Mouse (Mus musculus): ENCODE measurements at regions not wholly inside any gene's neighbourhood (a gene's known extent, or its start where the extent isn't known, plus 50 kb on each side); places are given as distances from the start of the nearest gene placed in this dataset.

- in situ Hi-C loops (cut with MboI, MseI) = no loop called here
Measured at GRCm38 (mm10) chr1:193649400-193649799, 279.3 kb upstream of the Camk1g start.

- in situ Hi-C loops (cut with MboI, MseI) = no loop called here
Measured at GRCm38 (mm10) chr1:193647371-193648270, 277.5 kb upstream of the Camk1g start.

GRCm38 (mm10) chr1:193644506-193644905, 274.4 kb upstream of the Camk1g start:
- in situ Hi-C loops (cut with MboI, MseI) = no loop called here

- in situ Hi-C loops (cut with MboI, MseI) = no loop called here
Measured at GRCm38 (mm10) chr1:193636451-193636850, 266.4 kb upstream of the Camk1g start.

GRCm38 (mm10) chr1:193632115-193632514, 262.0 kb upstream of the Camk1g start:
- in situ Hi-C loops (cut with MboI, MseI) = no loop called here

GRCm38 (mm10) chr1:193629887-193630286, 259.8 kb upstream of the Camk1g start:
- in situ Hi-C loops (cut with MboI, MseI) = no loop called here

- in situ Hi-C loops (cut with MboI, MseI) = no loop called here
Measured at GRCm38 (mm10) chr1:193626924-193627849, 257.1 kb upstream of the Camk1g start.

GRCm38 (mm10) chr1:193625101-193625956, 255.2 kb upstream of the Camk1g start:
- in situ Hi-C loops (cut with MboI, MseI) = no loop called here

- in situ Hi-C loops (cut with MboI, MseI) = no loop called here
Measured at GRCm38 (mm10) chr1:193623571-193623970, 253.5 kb upstream of the Camk1g start.

- in situ Hi-C loops (cut with MboI, MseI) = no loop called here
Measured at GRCm38 (mm10) chr1:193618250-193618649, 248.2 kb upstream of the Camk1g start.

- in situ Hi-C loops (cut with MboI, MseI) = no loop called here
Measured at GRCm38 (mm10) chr1:193610471-193610870, 240.4 kb upstream of the Camk1g start.

- in situ Hi-C loops (cut with MboI, MseI) = no loop called here
Measured at GRCm38 (mm10) chr1:193599895-193600294, 229.8 kb upstream of the Camk1g start.

GRCm38 (mm10) chr1:193599163-193599562, 229.1 kb upstream of the Camk1g start:
- in situ Hi-C loops (cut with MboI, MseI) = no loop called here

GRCm38 (mm10) chr1:193590301-193590829, 220.3 kb upstream of the Camk1g start:
- in situ Hi-C loops (cut with MboI, MseI) = no loop called here

GRCm38 (mm10) chr1:193588477-193589464, 218.7 kb upstream of the Camk1g start:
- in situ Hi-C loops (cut with MboI, MseI) = loop anchor here in 1 of 2 experiments (5.0 kb wide), 1 partner anchor 141 kb away; no protein-coding TSS in a partner anchor

GRCm38 (mm10) chr1:193587317-193587716, 217.2 kb upstream of the Camk1g start:
- in situ Hi-C loops (cut with MboI, MseI) = loop anchor here in 1 of 2 experiments (5.0 kb wide), 1 partner anchor 140 kb away; no protein-coding TSS in a partner anchor

- in situ Hi-C loops (cut with MboI, MseI) = loop anchor here in 1 of 2 experiments (5.0 kb wide), 1 partner anchor 140 kb away; no protein-coding TSS in a partner anchor
Measured at GRCm38 (mm10) chr1:193586896-193587295, 216.8 kb upstream of the Camk1g start.

- in situ Hi-C loops (cut with MboI, MseI) = no loop called here
Measured at GRCm38 (mm10) chr1:193583791-193584190, 213.7 kb upstream of the Camk1g start.

GRCm38 (mm10) chr1:193580393-193580792, 210.3 kb upstream of the Camk1g start:
- in situ Hi-C loops (cut with MboI, MseI) = no loop called here

All from T-helper 17 cell (primary cell).